ENCODE assay signal across 15 mouse cellular contexts in genomic region chr16:30194836-30195235, GRCm38 (mm10).
DNase-seq lines count a peak whose midpoint lies in the region; ATAC-seq and TF ChIP-seq lines count a peak whose summit lies in the region.
"Had no signal": no experiment of that assay in that cellular context is flagged by ENCODE, and none has a peak within 500 bp of the region (broad histone marks: within the 10 kb centered on the region; RNA-seq: fewer than 3 reads in every experiment).

No protein-coding gene starts in this region.

- H3K4me1 ChIP-seq in lung, embryonic 14.5 days (ENCODE audit: insufficient read depth): peaks cover 23% of the 10 kb centered on the region
- H3K4me1 ChIP-seq in embryonic facial prominence, embryonic 13.5 days: peaks cover 45% of the 10 kb centered on the region
- H3K4me1 ChIP-seq in kidney, embryonic 16.5 days (ENCODE audit: insufficient read depth, low read length): peaks cover 31% of the 10 kb centered on the region
- H3K4me1 ChIP-seq in stomach, embryonic 15.5 days: peaks cover 30% of the 10 kb centered on the region
- peaks cover 10% of the 10 kb centered on the region for H3K4me1 ChIP-seq in midbrain, embryonic 14.5 days (ENCODE audit: control insufficient read depth, insufficient read depth, low read length)

- ATAC-seq in lung, embryonic 14.5 days (ENCODE audit: insufficient read depth): no peak
- no peak for ATAC-seq in embryonic facial prominence, embryonic 13.5 days (ENCODE audit: insufficient number of reproducible peaks, insufficient read depth, low FRiP score, low TSS enrichment, low read depth)
- ATAC-seq in kidney, embryonic 16.5 days (ENCODE audit: low FRiP score, low TSS enrichment): no peak
- no peak for ATAC-seq in stomach, embryonic 15.5 days (ENCODE audit: insufficient read depth, low FRiP score, low read depth)
- ATAC-seq in midbrain, embryonic 14.5 days (ENCODE audit: low FRiP score, low TSS enrichment): no peak

- TF ChIP-seq CTCF in lung, embryonic 14.5 days (IDR thresholded peaks at IDR 0.05; ENCODE audit: low read depth): no peak

- H3K27me3 ChIP-seq in lung, embryonic 14.5 days (ENCODE audit: insufficient read depth, low read length): no peaks in the 10 kb centered on the region
- H3K27me3 ChIP-seq in embryonic facial prominence, embryonic 13.5 days: 0 out of 2 replicates have a peak, but pooled peaks cover 3% of the 10 kb centered on the region
- H3K27me3 ChIP-seq in kidney, embryonic 16.5 days (ENCODE audit: insufficient read depth, low read length): no peaks in the 10 kb centered on the region
- H3K27me3 ChIP-seq in stomach, embryonic 15.5 days (replicated peaks): no peaks in the 10 kb centered on the region
- H3K27me3 ChIP-seq in midbrain, embryonic 14.5 days (ENCODE audit: control insufficient read depth, insufficient read depth, low read length): peaks cover 32% of the 10 kb centered on the region

- no peak overlapping the region for H3K4me3 ChIP-seq in lung, embryonic 14.5 days (ENCODE audit: low read depth, low read length)
- H3K4me3 ChIP-seq in embryonic facial prominence, embryonic 13.5 days: no peak overlapping the region
- no peak overlapping the region for H3K4me3 ChIP-seq in kidney, embryonic 16.5 days (ENCODE audit: low read length)
- no peak overlapping the region for H3K4me3 ChIP-seq in stomach, embryonic 15.5 days (replicated peaks)
- H3K4me3 ChIP-seq in midbrain, embryonic 14.5 days (replicated peaks; ENCODE audit: low read depth, low read length): no peak overlapping the region
- H3K4me3 ChIP-seq: forebrain, embryonic 12.5 days; hindbrain, embryonic 13.5 days; megakaryocyte, embryonic 14.5 days had no signal

- WGBS in lung, embryonic 14.5 days: 72% methylated on average over 7 of the region's 7 CpGs
- WGBS in embryonic facial prominence, embryonic 13.5 days: 67% methylated on average over 7 of the region's 7 CpGs
- 75% methylated on average over 7 of the region's 7 CpGs for whole genome bisulfite sequencing in kidney, embryonic 16.5 days
- WGBS in stomach, embryonic 15.5 days: 69% methylated on average over 7 of the region's 7 CpGs
- WGBS in midbrain, embryonic 14.5 days: 89% methylated on average over 7 of the region's 7 CpGs

- H3K9ac ChIP-seq in lung, embryonic 14.5 days: no peak overlapping the region
- H3K9ac ChIP-seq in embryonic facial prominence, embryonic 13.5 days: no peak overlapping the region
- no peak overlapping the region for H3K9ac ChIP-seq in kidney, embryonic 16.5 days (replicated peaks; ENCODE audit: low read length)
- no peak overlapping the region for H3K9ac ChIP-seq in stomach, embryonic 15.5 days
- no peak overlapping the region for H3K9ac ChIP-seq in midbrain, embryonic 14.5 days (replicated peaks; ENCODE audit: low read length)
- H3K9ac ChIP-seq: forebrain, embryonic 12.5 days; hindbrain, embryonic 13.5 days had no signal

- no peak for DNase-seq in lung, embryonic 14.5 days
- DNase-seq in lung, adult 18-20 months: no peak
- no peak for DNase-seq in midbrain, embryonic 14.5 days
- no peak for DNase-seq in spleen, adult 12 weeks (ENCODE audit: low spot score)
- DNase-seq: cerebellum, adult 8-10 months; gastrocnemius, postnatal 10 days; lung, postnatal 14 days; thymus, adult 18-20 months had no signal

- H3K36me3 ChIP-seq in lung, embryonic 14.5 days (ENCODE audit: insufficient read depth): no peaks in the 10 kb centered on the region
- H3K36me3 ChIP-seq in embryonic facial prominence, embryonic 13.5 days: no peaks in the 10 kb centered on the region
- H3K36me3 ChIP-seq in kidney, embryonic 16.5 days (ENCODE audit: insufficient read depth, low read length): no peaks in the 10 kb centered on the region
- H3K36me3 ChIP-seq in stomach, embryonic 15.5 days: no peaks in the 10 kb centered on the region
- H3K36me3 ChIP-seq in midbrain, embryonic 14.5 days (ENCODE audit: control insufficient read depth, insufficient read depth, low read length): no peaks in the 10 kb centered on the region
- H3K36me3 ChIP-seq: forebrain, embryonic 12.5 days; hindbrain, embryonic 13.5 days had no signal

- no peaks in the 10 kb centered on the region for H3K9me3 ChIP-seq in lung, embryonic 14.5 days (ENCODE audit: low read depth, low read length)
- no peaks in the 10 kb centered on the region for H3K9me3 ChIP-seq in embryonic facial prominence, embryonic 13.5 days
- peaks cover 4% of the 10 kb centered on the region; the same call in 1 of the 2 replicates for H3K9me3 ChIP-seq in kidney, embryonic 16.5 days (ENCODE audit: low read length)
- H3K9me3 ChIP-seq in stomach, embryonic 15.5 days: no peaks in the 10 kb centered on the region
- H3K9me3 ChIP-seq in midbrain, embryonic 14.5 days (ENCODE audit: control insufficient read depth, low read length): no peaks in the 10 kb centered on the region
- H3K9me3 ChIP-seq: forebrain, embryonic 12.5 days had no signal

- H3K4me2 ChIP-seq in lung, embryonic 14.5 days: no peak overlapping the region; the same call in 1 of the 2 replicates
- no peak overlapping the region for H3K4me2 ChIP-seq in embryonic facial prominence, embryonic 13.5 days
- H3K4me2 ChIP-seq in kidney, embryonic 16.5 days (replicated peaks; ENCODE audit: low read depth, low read length): no peak overlapping the region
- no peak overlapping the region for H3K4me2 ChIP-seq in stomach, embryonic 15.5 days
- no peak overlapping the region for H3K4me2 ChIP-seq in midbrain, embryonic 14.5 days (ENCODE audit: low read length)
- H3K4me2 ChIP-seq: forebrain, embryonic 12.5 days; hindbrain, embryonic 13.5 days; liver, embryonic 11.5 days had no signal

- peak overlapping the region; percentile 79; the same call in 1 of the 2 replicates for H3K27ac ChIP-seq in lung, embryonic 14.5 days (ENCODE audit: low read depth)
- peak overlapping the region; percentile 55; the same call in 1 of the 2 replicates for H3K27ac ChIP-seq in embryonic facial prominence, embryonic 13.5 days
- H3K27ac ChIP-seq in kidney, embryonic 16.5 days (ENCODE audit: low read length): peak overlapping the region; percentile 63; the same call in 1 of the 2 replicates
- peak overlapping the region; percentile 69; the same call in 1 of the 2 replicates for H3K27ac ChIP-seq in stomach, embryonic 15.5 days
- H3K27ac ChIP-seq in midbrain, embryonic 14.5 days (replicated peaks; ENCODE audit: low read depth, low read length): no peak overlapping the region
- H3K27ac ChIP-seq: forebrain, embryonic 12.5 days; hindbrain, embryonic 13.5 days had no signal
